Mouse (Mus musculus) brown adipose tissue, adult 24 weeks (tissue): ENCODE results near the gene Ccdc154. TPM values are rescaled to one million over a fixed set of nuclear protein-coding genes. Genes with fewer than 3 reads are reported as not detected.

Source experiments
- H3K27ac ChIP-seq: fragments of 200-500 bp; replicated peaks from 2 replicates; pipeline ENCODE4 v1.5.1; 2012; ENCODE audit warnings: low read depth, mild to moderate bottlenecking, low read length
- H3K4me1 ChIP-seq: fragments of 200-500 bp; 2 replicates; pipeline ENCODE4 v1.6.1; 2012; ENCODE audit warnings: low read length, mixed read lengths; ENCODE audit not compliant: control insufficient read depth, insufficient read depth, insufficient read length
- H3K4me3 ChIP-seq: fragments of 200-500 bp; 2 replicates; pipeline ENCODE4 v1.5.1; 2012; ENCODE audit warnings: low read depth, mild to moderate bottlenecking, low read length, moderate library complexity; ENCODE audit not compliant: insufficient read depth
- polyA plus RNA-seq: library from polyadenylated mRNA; stranded (reverse); fragments of >200 nt; gene quantifications from 2 replicates; pipeline ENCODE4 v1.2.4, GENCODE M21; 2012; ENCODE audit not compliant: missing spikeins, insufficient read depth, insufficient read length

Gene Ccdc154
- polyA plus RNA-seq, 1 experiment = not detected

GRCm38 (mm10) chr17:25164770-25165169 lies 2.5 kb downstream of the Ccdc154 start:
- Histone ChIP-seq H3K4me1 (no peaks in the 10 kb centered on the region), H3K27ac (no peak overlapping the region), H3K4me3 (no peak overlapping the region)

- Histone ChIP-seq H3K4me3 (no peak overlapping the region), H3K27ac (no peak overlapping the region), H3K4me1 (no peaks in the 10 kb centered on the region)
Measured at GRCm38 (mm10) chr17:25165970-25166671, 3.9 kb downstream of the Ccdc154 start.

- H3K4me1 ChIP-seq = no peaks in the 10 kb centered on the region
- H3K27ac ChIP-seq = no peak overlapping the region
- H3K4me3 ChIP-seq = no peak overlapping the region
Measured at GRCm38 (mm10) chr17:25169706-25170105, 7.4 kb downstream of the Ccdc154 start.

GRCm38 (mm10) chr17:25172558-25172957 lies 10.3 kb downstream of the Ccdc154 start:
- no peak overlapping the region for H3K27ac ChIP-seq
- H3K4me3 ChIP-seq = no peak overlapping the region
- no peaks in the 10 kb centered on the region for H3K4me1 ChIP-seq

GRCm38 (mm10) chr17:25175411-25175810 lies 13.2 kb downstream of the Ccdc154 start, which contains the start of gene Gm38655:
Gene Gm38655, minus strand, starts transcription at chr17:25175471.
- no peak within 1 kb of the TSS for H3K27ac ChIP-seq
- H3K4me1 ChIP-seq = no peaks in the 10 kb centered on the region
- H3K4me3 ChIP-seq = no peak within 1 kb of the TSS

- no peaks in the 10 kb centered on the region; the same call in 1 of the 2 replicates for H3K4me1 ChIP-seq
- H3K27ac ChIP-seq = no peak overlapping the region
- no peak overlapping the region for H3K4me3 ChIP-seq
Measured at GRCm38 (mm10) chr17:25183232-25183631, 21.0 kb downstream of the Ccdc154 start.

- H3K4me1 ChIP-seq = no peaks in the 10 kb centered on the region; the same call in 1 of the 2 replicates
- H3K27ac ChIP-seq = peak within 1 kb of the TSS; percentile 95
- peak within 1 kb of the TSS; percentile 74 for H3K4me3 ChIP-seq
Measured at GRCm38 (mm10) chr17:25184129-25184691, 21.9 kb downstream of the Ccdc154 start, which contains the start of gene BC003965. Gene BC003965, plus strand, starts transcription at chr17:25184554.

- peak overlapping the region; percentile 75 for H3K27ac ChIP-seq
- peak overlapping the region; percentile 74 for H3K4me3 ChIP-seq
- peaks cover 3% of the 10 kb centered on the region; the same call in 1 of the 2 replicates for H3K4me1 ChIP-seq
Measured at GRCm38 (mm10) chr17:25184961-25185360, 22.7 kb downstream of the Ccdc154 start.

GRCm38 (mm10) chr17:25187784-25188149 lies 25.5 kb downstream of the Ccdc154 start:
- H3K4me3 ChIP-seq = peak overlapping the region; percentile 95
- peak overlapping the region; percentile 32 for H3K27ac ChIP-seq
- peaks cover 3% of the 10 kb centered on the region; the same call in 1 of the 2 replicates for H3K4me1 ChIP-seq

GRCm38 (mm10) chr17:25188150-25189031 lies 26.1 kb downstream of the Ccdc154 start, which contains the start of gene Unkl:
Gene Unkl, plus strand, starts transcription at chr17:25188397.
- Histone ChIP-seq H3K4me1 (peaks cover 6% of the 10 kb centered on the region; the same call in 1 of the 2 replicates), H3K4me3 (peak within 1 kb of the TSS; percentile 95)

GRCm38 (mm10) chr17:25189091-25189490 lies 26.8 kb downstream of the Ccdc154 start:
- H3K4me3 ChIP-seq = peak overlapping the region; percentile 95
- H3K27ac ChIP-seq = no peak overlapping the region
- H3K4me1 ChIP-seq = peaks cover 6% of the 10 kb centered on the region; the same call in 1 of the 2 replicates

More at GRCm38 (mm10) chr17:25188150-25189031, 26.1 kb downstream of the Ccdc154 start, which contains the start of gene Unkl:
- H3K27ac ChIP-seq = peak within 1 kb of the TSS; percentile 78

- Histone ChIP-seq H3K27ac (no peak overlapping the region), H3K4me3 (no peak overlapping the region), H3K4me1 (no peaks in the 10 kb centered on the region)
Measured at GRCm38 (mm10) chr17:25202401-25202800, 40.1 kb downstream of the Ccdc154 start.

- H3K27ac ChIP-seq = no peak overlapping the region
- H3K4me1 ChIP-seq = no peaks in the 10 kb centered on the region
- H3K4me3 ChIP-seq = no peak overlapping the region
Measured at GRCm38 (mm10) chr17:25210006-25210405, 47.7 kb downstream of the Ccdc154 start.

GRCm38 (mm10) chr17:25210680-25211466 lies 48.6 kb downstream of the Ccdc154 start:
- H3K4me3 ChIP-seq = no peak overlapping the region
- H3K27ac ChIP-seq = peak overlapping the region; percentile 67
- no peaks in the 10 kb centered on the region for H3K4me1 ChIP-seq
